Mouse (Mus musculus): ENCODE results near the gene Tbc1d22a.

DNA sequence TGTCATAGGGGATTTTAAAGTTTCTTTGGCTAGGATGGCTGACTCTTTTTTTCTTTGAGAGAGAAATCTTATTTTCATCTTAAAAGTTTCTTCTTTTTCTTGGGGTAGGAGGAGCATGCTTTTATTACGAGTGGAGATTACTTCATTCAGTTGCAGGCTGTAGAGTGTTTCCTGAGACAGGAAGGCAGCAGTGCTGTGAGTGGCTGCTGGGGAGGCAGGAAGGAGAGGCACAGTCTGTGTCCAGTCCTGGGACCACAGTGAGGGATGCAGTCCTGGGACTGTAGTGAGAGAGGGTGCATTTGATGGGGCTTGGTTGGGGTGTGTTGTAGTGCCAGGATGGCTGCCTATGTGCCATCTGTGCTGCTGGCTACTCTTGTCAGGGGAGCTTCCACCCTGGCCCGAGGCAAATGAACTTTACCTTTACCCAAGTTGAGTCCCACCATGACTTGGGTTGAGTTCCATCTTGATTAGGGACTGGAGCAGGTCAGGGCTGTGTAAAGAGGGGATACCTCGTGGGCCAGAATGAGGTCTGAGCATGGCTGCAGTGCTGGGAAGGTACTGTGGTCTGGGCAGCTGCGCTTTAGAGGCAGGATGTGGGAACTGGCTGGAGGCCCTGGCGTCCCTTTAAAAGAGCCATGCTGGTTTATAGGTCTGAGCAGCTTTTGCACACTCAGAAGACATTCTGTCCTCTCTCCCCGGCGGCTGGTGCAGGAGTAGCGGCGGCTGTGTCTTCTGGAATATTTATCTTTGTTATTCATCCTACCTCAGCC lies 43.8 kb downstream of the Tbc1d22a start:
- TF ChIP-seq CTCF (IDR thresholded peaks at IDR 0.05; ENCODE audit: low read depth, low read length) (no peak), POLR2A (IDR thresholded peaks at IDR 0.05; ENCODE audit: borderline replicate concordance, low read depth, low read length) (no peak)

Measured in bone marrow macrophage, adult 2 months (primary cell).